Mouse (Mus musculus): ENCODE measurements around the gene Slc15a1.

DNA sequence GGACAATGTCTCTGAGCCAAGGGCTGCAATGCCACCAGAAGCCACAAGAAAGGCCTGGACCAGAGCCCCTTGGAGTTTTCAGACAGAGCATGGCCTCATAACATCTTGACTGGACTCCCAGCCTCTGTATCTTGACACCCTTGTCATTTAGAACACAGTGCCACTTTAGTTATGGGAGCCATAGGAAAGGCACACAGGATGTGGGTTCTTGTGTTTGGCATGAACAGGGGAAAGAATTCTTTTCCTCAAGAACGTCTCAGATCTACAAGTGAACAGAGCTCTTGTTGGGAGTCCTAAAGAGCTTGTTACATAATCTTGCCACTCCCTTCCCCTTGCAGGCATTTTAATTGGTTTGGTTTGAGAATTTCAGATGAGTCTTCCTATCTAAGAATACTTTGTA, 5.3 kb downstream of the Slc15a1 start:
- no peak for TF ChIP-seq CTCF (conservative IDR thresholded peaks at IDR 0.05; ENCODE audit: insufficient read depth, insufficient read length, low read depth, low read length)
- no peak for TF ChIP-seq POLR2A (IDR thresholded peaks at IDR 0.05; ENCODE audit: low read depth, low read length)

Data from kidney, adult 2 months (tissue).